Mouse (Mus musculus) ES-Bruce4 (cell line): ENCODE measurements around the gene H2-Q2.

Source experiments
- CTCF ChIP-seq: IDR thresholded peaks from one replicate; pipeline ENCODE4 v1.8.1; 2011; ENCODE audit warnings: low read depth, low read length
- POLR2A ChIP-seq: IDR thresholded peaks from one replicate; pipeline ENCODE4 v1.8.1; 2011; ENCODE audit warnings: low read length; ENCODE audit not compliant: insufficient read depth

DNA sequence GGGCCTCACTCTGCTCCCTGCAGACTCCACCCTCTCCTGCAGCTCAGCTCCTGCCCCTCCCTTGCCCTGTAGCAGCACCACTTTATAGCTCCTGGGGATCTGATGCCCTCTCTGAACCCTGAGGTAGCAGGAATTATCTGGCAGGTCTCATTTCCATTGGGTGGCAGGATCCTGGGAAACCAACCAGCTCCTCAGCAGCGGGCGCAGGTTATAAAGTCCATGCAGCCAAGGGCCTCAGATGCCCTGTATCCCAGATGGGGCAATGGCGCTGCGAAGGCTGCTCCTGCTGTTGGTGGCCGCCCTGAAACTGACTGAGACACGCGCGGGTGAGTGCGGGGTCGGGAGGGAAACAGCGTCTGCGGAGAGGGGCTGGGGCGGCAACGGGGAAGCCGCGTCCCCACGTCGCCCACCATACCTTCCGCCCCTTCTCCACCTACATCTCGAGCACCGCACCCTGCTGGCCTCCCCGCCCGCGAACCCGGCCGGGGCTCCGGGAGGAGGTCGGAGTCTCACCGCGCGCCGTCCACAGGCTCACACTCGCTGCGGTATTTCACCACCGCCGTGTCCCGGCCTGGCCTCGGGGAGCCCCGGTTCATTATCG, at the start of gene H2-Q2:
- no peak for TF ChIP-seq CTCF
- TF ChIP-seq POLR2A: no peak
